Mouse (Mus musculus) liver, embryonic 14.5 days (tissue): ENCODE results near the gene Ptprs.

ENCODE experiments used
- CTCF ChIP-seq: IDR thresholded peaks from 2 replicates; pipeline ENCODE4 v1.5.1; 2016; ENCODE audit warnings: antibody characterized with exemption, low read depth, control low read depth
- EP300 ChIP-seq: IDR thresholded peaks from 2 replicates; pipeline ENCODE4 v1.6.1; 2016; ENCODE audit warnings: antibody characterized with exemption, low read depth

DNA sequence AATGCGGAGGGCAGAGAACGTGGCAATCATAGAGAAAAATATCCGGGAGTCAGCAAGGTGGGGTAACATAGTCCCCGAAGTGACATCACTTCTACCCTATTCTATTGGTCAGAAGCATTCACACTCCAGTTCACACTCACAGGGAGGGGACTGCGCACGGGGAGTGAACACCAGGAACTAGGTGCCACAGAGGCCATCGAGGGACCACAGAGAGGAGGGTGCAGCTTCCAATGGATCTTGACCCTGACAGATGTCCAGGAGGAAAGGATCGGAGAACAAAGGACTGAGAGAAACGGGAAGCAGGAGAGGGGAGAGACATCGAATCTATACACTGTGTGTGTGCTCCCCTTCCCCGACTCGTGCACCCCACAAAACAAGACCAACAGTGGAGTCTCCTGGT lies 38.6 kb upstream of the Ptprs start:
- no peak for TF ChIP-seq CTCF
- no peak for TF ChIP-seq EP300
